Mouse (Mus musculus) spleen, postnatal 4 days (tissue): ENCODE data around the gene B3gat3.
"Not testable (repeated sequence)": the region's sequence is repeated elsewhere in the genome, so short reads cannot be mapped to it uniquely, and the experiment has no call there.

Source experiments
- DNase-seq, 2 experiments: peaks; one replicate each; pipeline ENCODE4 v3.0.0; 2022; ENCODE audit warnings: low spot score in 2 of 2

The B3gat3 gene

GRCm38 (mm10) chr19:8942276-8942964 is 22.2 kb downstream of the B3gat3 start:
- no peak for DNase-seq

DNA sequence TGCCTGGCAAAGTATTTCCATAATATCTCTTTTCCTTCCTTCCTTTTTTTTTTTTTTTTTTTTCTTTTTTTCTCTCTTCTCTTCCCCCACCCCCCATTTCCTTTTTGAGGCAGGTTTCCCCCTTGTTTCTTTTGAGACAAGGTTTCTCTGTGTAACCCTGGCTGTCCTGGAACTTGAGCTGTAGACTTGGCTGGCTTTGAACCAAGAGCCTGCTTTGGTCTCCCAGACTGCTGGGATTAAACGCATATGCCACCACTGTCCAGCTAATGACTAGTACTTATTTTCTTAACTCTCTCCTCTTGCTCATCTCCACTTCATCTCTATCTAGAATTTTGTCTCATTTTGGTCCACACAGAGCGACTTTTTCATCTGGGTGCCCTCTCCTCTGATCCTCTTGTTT is 22.9 kb downstream of the B3gat3 start:
- no peak for DNase-seq

DNA sequence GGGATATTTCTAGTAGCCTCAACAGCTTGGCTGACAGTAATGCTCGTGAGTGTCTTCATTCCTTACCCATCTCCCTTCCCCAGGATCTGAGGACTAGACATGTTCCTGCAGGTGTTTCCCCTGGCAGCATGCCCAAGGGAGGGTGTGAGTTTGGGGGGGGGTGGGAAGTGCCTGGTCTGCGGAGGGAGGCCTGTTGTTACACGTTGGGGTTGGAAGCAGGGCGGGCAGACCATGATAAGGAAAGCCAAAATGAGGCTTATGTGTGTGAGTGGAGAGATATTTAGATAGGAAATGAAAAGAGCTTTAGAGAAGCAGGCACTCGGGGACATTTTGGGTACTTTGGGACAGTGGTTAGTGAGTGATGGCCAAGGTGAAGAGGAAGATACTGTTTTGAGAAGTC is 23.9 kb downstream of the B3gat3 start:
- DNase-seq: no peak

DNA sequence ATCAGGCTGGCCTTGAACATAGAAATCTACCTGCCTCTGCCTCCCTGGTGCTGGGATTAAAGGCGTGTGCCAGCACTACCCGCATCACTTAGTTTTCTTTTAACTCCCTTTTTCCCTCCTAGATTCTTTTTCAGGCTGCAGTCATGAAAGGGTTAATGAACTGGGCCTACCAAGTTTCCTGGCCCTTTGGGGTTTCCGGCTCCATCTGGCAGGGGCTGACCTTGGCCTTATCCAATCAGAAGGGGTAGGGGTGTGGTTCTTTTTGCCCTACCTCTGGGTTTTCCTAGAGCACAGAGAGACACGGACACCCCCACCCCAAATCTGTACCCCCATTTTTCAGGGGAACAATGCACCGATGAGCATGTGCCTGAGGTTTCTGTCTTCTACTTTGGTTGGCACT is 24.6 kb downstream of the B3gat3 start:
- DNase-seq: peak; percentile 79 to 86

GRCm38 (mm10) chr19:8945251-8945650 is 25.1 kb downstream of the B3gat3 start:
- DNase-seq: no peak

- DNase-seq: no peak
These were observed 26.8 kb downstream of the B3gat3 start for GRCm38 (mm10) chr19:8946929-8947328.

DNA sequence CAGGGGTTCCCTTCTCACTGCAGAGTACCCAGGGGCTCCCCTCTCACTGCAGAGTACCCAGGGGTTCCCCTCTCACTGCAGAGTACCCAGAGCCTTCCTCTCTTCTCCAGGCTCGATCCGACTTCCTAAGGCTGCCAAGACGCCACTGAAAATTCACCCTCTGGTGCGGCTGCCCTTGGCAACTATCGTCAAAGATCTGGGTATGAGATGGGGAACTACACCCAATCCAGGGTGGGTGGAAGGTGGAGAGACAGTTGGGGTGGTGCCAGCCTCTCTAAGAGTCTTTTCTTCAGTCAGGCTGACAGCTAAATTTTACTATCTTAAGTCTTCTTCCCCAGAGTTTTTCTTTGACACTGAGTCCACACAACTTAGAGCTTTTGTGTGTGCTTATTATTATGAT is 30.0 kb downstream of the B3gat3 start:
- DNase-seq: no peak

GRCm38 (mm10) chr19:8952241-8952640 is 32.1 kb downstream of the B3gat3 start:
- no peak for DNase-seq

DNA sequence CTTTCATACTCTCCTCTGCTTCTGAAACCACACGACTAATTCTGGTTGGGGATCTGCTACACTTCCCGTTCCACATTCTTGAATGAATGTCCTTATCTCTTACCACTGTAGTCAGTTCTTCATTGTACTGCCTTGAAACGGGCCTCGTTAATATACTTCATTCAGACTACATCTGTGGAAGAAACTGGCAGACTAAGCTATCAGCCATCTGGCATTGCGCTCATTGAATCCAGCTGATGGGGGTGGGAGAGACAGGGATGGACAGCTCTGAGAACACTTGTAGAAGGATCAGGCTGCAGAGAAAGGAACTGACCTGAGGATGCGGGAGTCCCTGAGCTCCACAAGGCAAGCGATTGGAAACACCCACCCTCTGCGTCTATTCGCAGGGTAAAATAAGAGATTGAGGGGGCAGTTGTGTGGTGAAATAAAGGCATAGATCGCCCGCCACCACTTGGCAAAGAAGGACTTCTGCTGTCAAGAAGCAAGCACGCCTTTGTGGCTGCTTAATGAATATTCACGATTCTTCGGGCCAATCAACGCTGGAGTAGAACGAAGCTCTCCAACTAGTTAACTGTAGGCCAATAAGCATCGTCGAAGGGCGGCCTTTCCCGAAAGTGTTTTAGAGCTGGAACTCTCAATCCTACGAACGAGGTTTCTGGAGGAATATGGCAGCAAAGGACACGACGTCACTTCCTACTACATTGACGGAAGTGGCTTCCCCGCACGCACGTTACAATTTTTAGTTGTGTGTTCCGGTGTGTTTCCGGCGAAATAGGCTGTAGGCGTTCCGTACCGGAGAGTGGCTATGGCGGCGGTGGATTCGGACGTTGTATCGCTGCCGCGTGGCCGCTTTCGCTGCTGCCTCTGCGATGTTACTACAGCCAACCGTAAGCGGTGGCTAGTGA is 33.2 kb downstream of the B3gat3 start, which contains the start of gene Tut1:
Tut1 (plus strand) TSS at position 713 of the 905 bp plus-strand sequence.
- peak; percentile 87 to 90 for DNase-seq

DNA sequence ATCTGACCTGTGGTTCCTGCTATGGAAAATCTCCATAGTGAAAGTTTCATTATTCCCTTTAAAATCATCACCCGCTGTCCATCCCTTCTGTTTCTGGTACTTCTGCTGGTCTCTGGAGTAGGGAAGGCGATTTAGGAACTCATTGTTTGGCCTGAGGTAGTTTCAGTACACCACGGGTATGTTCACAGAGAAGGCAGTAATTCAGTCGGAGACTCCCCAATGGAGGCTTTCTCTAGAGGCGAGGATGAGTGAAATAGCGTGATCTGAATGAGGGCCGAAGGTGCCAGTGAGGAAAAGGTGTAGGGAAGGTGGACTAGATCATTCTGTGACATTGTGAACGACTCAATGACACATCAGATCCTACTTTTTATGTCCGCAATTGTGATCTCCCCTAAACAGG is 34.0 kb downstream of the B3gat3 start:
- no peak for DNase-seq

DNA sequence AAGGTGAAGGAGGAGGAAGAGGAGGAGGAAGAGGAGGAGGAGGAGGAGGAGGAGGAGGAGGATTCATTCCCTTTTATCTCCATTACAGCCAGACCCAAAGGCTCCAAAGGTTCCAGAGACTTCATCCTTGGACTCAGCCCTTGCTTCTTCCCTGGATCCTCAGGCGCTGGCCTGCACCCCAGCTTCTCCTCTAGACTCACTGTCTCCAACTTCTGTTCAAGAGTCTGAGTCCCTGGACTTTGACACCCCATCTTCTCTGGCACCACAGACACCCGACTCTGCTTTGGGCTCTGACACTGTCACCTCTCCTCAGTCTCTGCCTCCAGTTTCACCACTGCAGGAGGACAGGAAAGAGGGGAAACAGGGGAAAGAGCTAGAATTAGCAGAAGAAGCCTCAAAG is 42.1 kb downstream of the B3gat3 start:
- no peak for DNase-seq

- DNase-seq: no peak
These were observed 44.9 kb downstream of the B3gat3 start for GRCm38 (mm10) chr19:8965075-8965474.

GRCm38 (mm10) chr19:8965771-8966170 is 45.6 kb downstream of the B3gat3 start:
- DNase-seq: peak in 1 of 2 experiments; percentile 65

- no peak for DNase-seq
These were observed 46.0 kb downstream of the B3gat3 start for GRCm38 (mm10) chr19:8966198-8966589.

GRCm38 (mm10) chr19:8966590-8967372 is 46.6 kb downstream of the B3gat3 start, which contains the start of gene Eef1g:
TSS of gene Eef1g (plus strand) at chr19:8967041.
- peak; percentile 98 for DNase-seq

DNA sequence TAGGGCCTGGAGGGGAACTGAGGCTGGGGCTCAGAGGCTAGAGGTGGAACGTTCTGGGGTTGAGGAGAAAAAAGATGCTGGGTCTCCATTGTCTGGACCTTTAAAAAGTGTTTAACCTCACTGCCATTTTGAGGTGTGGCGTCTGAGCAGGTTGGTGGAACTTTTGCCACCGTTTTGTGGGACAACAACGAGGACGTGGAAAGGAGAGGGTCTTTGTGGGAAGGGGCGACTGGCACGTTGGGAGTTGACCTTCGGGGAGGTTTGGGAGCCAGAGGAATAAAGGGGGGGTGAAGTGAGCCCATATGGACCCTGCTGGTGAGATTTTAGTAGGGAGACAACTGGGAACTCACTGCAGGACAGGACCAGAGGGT is 47.2 kb downstream of the B3gat3 start:
- no peak for DNase-seq

- no peak for DNase-seq
These were observed 47.7 kb downstream of the B3gat3 start for GRCm38 (mm10) chr19:8967893-8968292.

DNA sequence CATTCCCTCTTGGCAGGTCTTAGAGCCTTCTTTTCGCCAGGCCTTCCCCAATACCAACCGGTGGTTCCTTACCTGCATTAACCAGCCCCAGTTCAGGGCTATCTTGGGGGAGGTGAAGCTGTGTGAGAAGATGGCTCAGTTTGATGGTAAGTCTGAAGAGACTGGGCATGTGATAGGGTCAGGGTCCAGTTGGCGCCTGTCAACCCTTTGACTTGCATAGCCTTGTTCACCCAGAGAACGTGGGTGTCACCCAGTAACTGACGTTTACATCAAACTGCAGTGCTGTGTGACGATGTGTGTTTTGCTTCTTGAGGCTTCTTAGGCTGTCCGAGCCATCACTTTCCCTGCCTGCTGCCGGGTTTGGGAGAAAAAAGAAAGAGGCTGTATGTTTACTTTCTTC is 52.3 kb downstream of the B3gat3 start:
- DNase-seq: not testable (repeated sequence)

- DNase-seq: no peak
These were observed 54.5 kb downstream of the B3gat3 start for GRCm38 (mm10) chr19:8974638-8975037.

GRCm38 (mm10) chr19:8975491-8975890 is 55.3 kb downstream of the B3gat3 start:
- DNase-seq: no peak

DNA sequence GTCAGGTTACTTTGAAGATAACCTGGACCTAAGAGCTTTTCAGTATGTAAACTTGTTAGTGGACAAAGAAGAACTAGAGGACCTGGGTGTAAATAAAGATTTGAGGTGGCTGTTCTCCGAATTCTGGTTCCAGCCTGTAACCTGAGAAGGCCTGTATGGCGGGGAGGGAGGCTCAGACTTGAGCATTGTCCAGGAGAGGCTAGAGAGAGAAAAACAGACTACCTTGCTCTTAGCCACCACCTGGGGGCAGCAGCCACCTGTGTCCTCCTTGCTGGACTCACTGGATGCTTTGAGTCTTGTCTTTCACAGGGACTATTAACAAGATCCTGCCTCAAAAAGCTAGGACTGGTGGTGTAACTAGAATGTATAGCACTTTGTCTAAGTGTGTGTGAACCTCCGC is 56.4 kb downstream of the B3gat3 start:
- peak in 1 of 2 experiments; percentile 30 for DNase-seq
